In the genomic region with DNA sequence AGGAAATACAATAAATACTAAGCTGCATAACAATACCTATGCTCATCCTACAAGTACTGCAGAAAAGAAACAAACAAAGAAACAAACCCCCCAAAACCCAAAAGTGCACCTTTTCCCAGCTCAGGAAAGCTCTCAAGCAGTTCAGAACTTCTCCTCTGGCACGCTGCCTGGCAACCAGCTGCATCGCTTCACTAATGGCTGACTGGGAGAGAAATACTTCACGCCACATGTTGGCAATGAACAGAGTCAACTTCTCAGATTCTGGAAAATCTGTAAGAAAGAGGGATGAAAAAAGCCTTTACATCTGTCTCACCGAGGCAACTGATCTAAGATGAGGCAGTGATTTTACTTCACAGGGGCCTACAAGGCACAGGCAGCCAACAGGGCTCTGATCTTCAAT, we compare ENCODE assay signal across 13 mouse cellular contexts. TPM values are rescaled to one million over a fixed set of nuclear protein-coding genes. Genes with fewer than 3 reads are reported as not detected.
A peak's percentile ranks its signal among the peaks of the same experiment; 100 is the strongest.
DNase-seq lines count a peak whose midpoint lies in the region; ATAC-seq and TF ChIP-seq lines count a peak whose summit lies in the region.
"Had no signal": no experiment of that assay in that cellular context is flagged by ENCODE, and none has a peak within 500 bp of the region (broad histone marks: within the 10 kb centered on the region; RNA-seq: fewer than 3 reads in every experiment).

No protein-coding gene starts in this region.

- WGBS in kidney, postnatal 0 days, result 76% methylated on average over 4 of the region's 4 CpGs
- WGBS in kidney, embryonic 14.5 days, result 83% methylated on average over 4 of the region's 4 CpGs

- no peaks in the 10 kb centered on the region for H3K4me1 ChIP-seq in kidney, postnatal 0 days (replicated peaks; ENCODE audit: insufficient read depth, low read length)
- no peaks in the 10 kb centered on the region for H3K4me1 ChIP-seq in kidney, embryonic 14.5 days (ENCODE audit: control insufficient read depth, insufficient read depth, low read length)
- H3K4me1 ChIP-seq: heart, embryonic 13.5 days; hindbrain, embryonic 15.5 days had no signal

- H3K4me3 ChIP-seq in kidney, postnatal 0 days (replicated peaks; ENCODE audit: low read depth, low read length), result no peak overlapping the region
- H3K4me3 ChIP-seq in kidney, embryonic 14.5 days (ENCODE audit: low read length), result no peak overlapping the region
- H3K4me3 ChIP-seq: heart, embryonic 13.5 days; hindbrain, embryonic 15.5 days; myocyte had no signal

- H3K36me3 ChIP-seq in kidney, postnatal 0 days (ENCODE audit: insufficient read depth, low read length), result peaks cover 57% of the 10 kb centered on the region
- peaks cover 85% of the 10 kb centered on the region for H3K36me3 ChIP-seq in kidney, embryonic 14.5 days (ENCODE audit: control insufficient read depth, insufficient read depth, low read length)

- H3K27me3 ChIP-seq in kidney, postnatal 0 days (ENCODE audit: insufficient read depth, low read length), result no peaks in the 10 kb centered on the region
- no peaks in the 10 kb centered on the region for H3K27me3 ChIP-seq in kidney, embryonic 14.5 days (ENCODE audit: control insufficient read depth, insufficient read depth, low read length)
- H3K27me3 ChIP-seq: heart, embryonic 13.5 days; hindbrain, embryonic 15.5 days had no signal

- H3K27ac ChIP-seq in kidney, postnatal 0 days, result no peak overlapping the region
- H3K27ac ChIP-seq in kidney, embryonic 14.5 days (ENCODE audit: low read depth, low read length), result no peak overlapping the region
- H3K27ac ChIP-seq: heart, embryonic 13.5 days; hindbrain, embryonic 15.5 days had no signal

- no peak for DNase-seq in frontal cortex, postnatal 10 days (ENCODE audit: low spot score in 2 of 2)
- DNase-seq in kidney, postnatal 0 days (ENCODE audit: low spot score), result peak; percentile 9
- DNase-seq in urinary bladder, postnatal 14 days (ENCODE audit: low spot score), result peak; percentile 31
- no peak for DNase-seq in urinary bladder, postnatal 25 days (ENCODE audit: low spot score)
- DNase-seq in telencephalon, adult 2 months (ENCODE audit: low read depth, low spot score), result peak; percentile 55
- DNase-seq in testis, postnatal 14 days (ENCODE audit: low spot score), result no peak
- DNase-seq: cerebellum, adult 8-10 months; embryo, embryonic 11 days had no signal

- no peak for TF ChIP-seq CTCF in kidney, postnatal 0 days (IDR thresholded peaks at IDR 0.05; ENCODE audit: low read depth)

- no peak overlapping the region for H3K4me2 ChIP-seq in kidney, postnatal 0 days (ENCODE audit: low read length)
- H3K4me2 ChIP-seq in kidney, embryonic 14.5 days (replicated peaks; ENCODE audit: low read depth, low read length), result no peak overlapping the region
- H3K4me2 ChIP-seq: heart, embryonic 13.5 days; hindbrain, embryonic 15.5 days had no signal

- no peaks in the 10 kb centered on the region for H3K9me3 ChIP-seq in kidney, postnatal 0 days (replicated peaks; ENCODE audit: low read length)
- no peaks in the 10 kb centered on the region for H3K9me3 ChIP-seq in kidney, embryonic 14.5 days (ENCODE audit: control insufficient read depth, low read length)
- H3K9me3 ChIP-seq: heart, embryonic 13.5 days; hindbrain, embryonic 15.5 days had no signal

- ATAC-seq in frontal cortex, adult (ENCODE audit: low TSS enrichment), result peak; percentile 45
- ATAC-seq in kidney, postnatal 0 days (replicated peaks; ENCODE audit: low FRiP score, low read depth), result no peak
- ATAC-seq in kidney, embryonic 14.5 days (ENCODE audit: low FRiP score, low TSS enrichment), result no peak

- no peak overlapping the region for H3K9ac ChIP-seq in kidney, postnatal 0 days (ENCODE audit: low read depth, low read length)
- H3K9ac ChIP-seq in kidney, embryonic 14.5 days (ENCODE audit: low read depth, low read length), result no peak overlapping the region
- H3K9ac ChIP-seq: heart, embryonic 13.5 days; hindbrain, embryonic 15.5 days had no signal

RNA-seq across cellular contexts. Expression of a gene that starts 38.5 kb away (rescaled TPM):
- 14.7 and 17.9 TPM in 2 replicates for polyA plus RNA-seq in kidney, postnatal 0 days (2015; fragmentation: Nextera tagmentation; extraction: Ambion mirVana)
- polyA plus RNA-seq in kidney, embryonic 14.5 days (2014; fragmentation: Nextera tagmentation; extraction: Ambion mirVana), result 25.9 and 36.5 TPM in 2 replicates

Comparison
In these comparisons a context has a peak if more than half of its experiments do, and no peak if none do; other contexts are left out.
1. DNase-seq: peak in kidney, postnatal 0 days (single experiment), urinary bladder, postnatal 14 days (single experiment) and telencephalon, adult 2 months (single experiment); none in frontal cortex, postnatal 10 days (0 of 2), urinary bladder, postnatal 25 days (single experiment) and testis, postnatal 14 days (single experiment).